Mouse (Mus musculus) stomach, embryonic 16.5 days (tissue): Measurements from ENCODE around the gene Gtf3c3. TPM values are rescaled to one million over a fixed set of nuclear protein-coding genes. Genes with fewer than 3 reads are reported as not detected.

Experiments
- ATAC-seq: fragments of 200-750 bp; cut with Nextera tagmentation; 2 replicates; pipeline ENCODE4 v1.8.0; 2017; ENCODE audit warnings: moderate number of reproducible peaks, moderate TSS enrichment; ENCODE audit not compliant: insufficient read depth, low FRiP score
- H3K27ac ChIP-seq: fragments of 300-500 bp; sonication (generic); 2 replicates; pipeline ENCODE4 v1.5.1; 2014; ENCODE audit warnings: low read length
- H3K27me3 ChIP-seq: fragments of 300-500 bp; sonication (generic); 2 replicates; pipeline ENCODE4 v1.6.1; 2014; ENCODE audit warnings: low read length, control low read depth, mixed read lengths; ENCODE audit not compliant: control insufficient read depth, insufficient read depth
- H3K36me3 ChIP-seq: fragments of 300-500 bp; sonication (generic); 2 replicates; pipeline ENCODE4 v1.6.1; 2014; ENCODE audit warnings: low read length; ENCODE audit not compliant: control insufficient read depth, insufficient read depth
- H3K4me1 ChIP-seq: fragments of 300-500 bp; sonication (generic); 2 replicates; pipeline ENCODE4 v1.6.1; 2014; ENCODE audit warnings: low read length, control low read depth, mixed read lengths; ENCODE audit not compliant: control insufficient read depth, insufficient read depth
- H3K4me2 ChIP-seq: fragments of 300-500 bp; sonication (generic); 2 replicates; pipeline ENCODE4 v1.6.1; 2014; ENCODE audit warnings: low read depth, low read length, mixed read lengths
- H3K4me3 ChIP-seq: fragments of 300-500 bp; sonication (generic); replicated peaks from 2 replicates; pipeline ENCODE4 v1.5.1; 2014; ENCODE audit warnings: mild to moderate bottlenecking, low read length
- H3K9ac ChIP-seq: fragments of 300-500 bp; sonication (generic); 2 replicates; pipeline ENCODE4 v1.6.1; 2014; ENCODE audit warnings: low read length
- H3K9me3 ChIP-seq: fragments of 300-500 bp; sonication (generic); replicated peaks from 2 replicates; pipeline ENCODE4 v1.6.1; 2016; ENCODE audit warnings: low read length, control low read depth; ENCODE audit not compliant: control insufficient read depth
- WGBS: fragments of 180-500 bp; shearing (Covaris S2); extraction: QIAGEN DNeasy Blood & Tissue Kit; methylation state at CpG from one replicate; pipeline ENCODE4 v1.1.7; 2014; 5-methylcytosine and 5-hydroxymethylcytosine counted together
- polyA plus RNA-seq: library from polyadenylated mRNA; unstranded; fragments of >200 nt; fragmentation: Nextera tagmentation; extraction: Ambion mirVana; gene quantifications from 2 replicates; pipeline ENCODE4 v1.2.1, GENCODE M21; 2015

The Gtf3c3 gene
- polyA plus RNA-seq, result 21.1 and 22.7 TPM in 2 replicates

DNA sequence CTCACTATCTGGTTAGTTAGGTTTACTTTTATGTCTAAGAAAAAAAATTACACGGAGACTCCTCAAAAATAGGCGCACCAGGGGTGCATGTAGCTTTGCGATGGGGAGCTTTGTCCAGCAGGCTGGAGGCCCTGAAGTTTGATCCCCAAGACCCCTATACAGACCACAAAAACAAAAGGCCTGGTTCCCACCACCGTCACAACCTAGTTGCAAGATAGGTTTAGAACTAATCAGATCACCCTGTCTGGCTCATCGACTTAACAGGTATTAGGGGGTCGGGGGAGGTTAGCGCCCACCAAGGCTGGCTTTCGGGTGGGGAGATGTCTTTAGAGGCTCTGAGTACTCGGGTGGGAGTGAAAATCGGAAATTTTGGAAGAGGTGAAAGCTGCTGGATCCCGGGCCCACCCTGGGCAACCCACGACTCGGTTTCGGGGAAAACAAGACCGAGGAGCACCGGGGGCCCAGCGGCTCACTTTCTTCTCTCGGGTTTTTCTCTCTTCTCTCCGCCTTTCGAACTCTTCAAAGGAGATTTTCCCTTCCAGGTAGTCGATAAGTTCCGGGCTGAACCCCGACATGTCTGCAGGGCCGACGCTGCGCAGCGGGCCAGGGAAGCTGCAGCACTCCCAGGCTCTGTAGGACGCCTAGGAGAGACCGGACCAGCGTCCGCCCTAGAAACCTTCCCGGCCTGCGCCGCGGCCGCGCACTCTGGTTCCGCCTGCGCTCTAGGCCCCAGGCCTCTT lies at the start of gene Gtf3c3:
TSS of gene Gtf3c3 (minus strand) at position 632 of the 740 bp plus-strand sequence.
- 3% methylated on average over 39 of the region's 39 CpGs for WGBS
- peak; percentile 98 for ATAC-seq
- Histone ChIP-seq H3K9me3 (no peaks in the 10 kb centered on the region), H3K4me1 (peaks cover 8% of the 10 kb centered on the region), H3K4me2 (peak within 1 kb of the TSS; percentile 82), H3K27me3 (no peaks in the 10 kb centered on the region), H3K27ac (peak within 1 kb of the TSS; percentile 18; the same call in 1 of the 2 replicates), H3K4me3 (peak within 1 kb of the TSS; percentile 62), H3K9ac (peak within 1 kb of the TSS; percentile 83), H3K36me3 (peaks cover 2% of the 10 kb centered on the region; the same call in 1 of the 2 replicates)

DNA sequence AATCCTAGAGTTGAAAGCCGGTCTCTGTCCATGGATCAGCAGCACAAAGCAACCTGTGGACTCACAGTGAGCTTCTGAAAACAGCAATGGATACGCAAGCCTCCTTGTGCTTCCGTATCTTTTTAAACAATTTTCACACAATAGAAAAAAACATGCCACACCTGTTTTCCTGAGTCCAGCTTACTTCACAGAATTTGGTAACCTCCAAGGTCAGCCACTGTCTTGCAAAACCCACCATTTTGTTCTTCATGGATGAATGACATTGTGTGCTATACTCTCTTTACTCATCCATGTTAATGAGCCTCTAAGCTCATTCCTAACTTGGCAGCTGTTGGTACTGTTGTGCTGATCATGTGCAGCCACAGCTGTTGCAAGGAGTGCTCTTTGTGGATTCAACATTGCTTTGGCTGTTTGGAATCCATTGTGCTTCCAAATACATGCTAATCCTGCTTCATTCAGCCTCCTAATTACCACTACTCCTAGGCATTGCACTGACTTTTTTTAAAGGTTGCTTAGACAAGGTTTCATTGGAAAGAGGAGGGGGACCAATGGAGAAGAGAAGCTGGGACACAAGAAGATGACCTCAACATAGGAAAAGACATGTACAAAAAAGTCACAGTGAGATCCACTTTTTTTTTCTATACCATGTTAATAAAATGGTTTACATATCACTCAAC lies 46.1 kb upstream of the Gtf3c3 start:
- Histone ChIP-seq H3K9ac (no peak overlapping the region), H3K4me2 (no peak overlapping the region), H3K27me3 (no peaks in the 10 kb centered on the region), H3K36me3 (no peaks in the 10 kb centered on the region; the same call in 1 of the 2 replicates), H3K4me3 (no peak overlapping the region), H3K4me1 (no peaks in the 10 kb centered on the region), H3K27ac (no peak overlapping the region), H3K9me3 (no peaks in the 10 kb centered on the region)
- 89% methylated on average over 3 of the region's 3 CpGs for WGBS
- ATAC-seq, result no peak

DNA sequence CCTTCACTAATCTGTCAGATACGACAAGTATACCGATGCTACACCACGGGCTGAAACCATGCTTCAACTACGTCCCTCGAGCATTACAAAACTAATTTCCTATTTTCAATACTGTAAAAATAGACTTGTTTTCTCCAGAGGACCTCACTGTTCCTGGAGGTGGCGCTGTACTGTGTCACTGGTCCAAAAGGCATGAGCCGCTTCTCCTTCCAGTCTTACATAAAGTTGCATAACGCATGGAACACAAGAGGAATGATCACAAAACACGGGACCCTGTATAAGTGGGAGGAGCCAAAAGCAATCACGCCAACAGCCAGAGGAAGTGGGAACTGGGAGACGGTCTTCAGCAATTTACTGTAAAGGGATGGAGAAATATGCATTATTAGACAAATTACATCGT lies 41.7 kb upstream of the Gtf3c3 start:
- H3K27me3 ChIP-seq, result no peaks in the 10 kb centered on the region
- no peak overlapping the region for H3K4me2 ChIP-seq
- no peaks in the 10 kb centered on the region for H3K4me1 ChIP-seq
- no peak overlapping the region for H3K4me3 ChIP-seq
- ATAC-seq, result no peak
- no peak overlapping the region for H3K27ac ChIP-seq
- WGBS, result 93% methylated on average over 12 of the region's 12 CpGs
- H3K36me3 ChIP-seq, result no peaks in the 10 kb centered on the region; the same call in none of the 2 replicates
- H3K9ac ChIP-seq, result no peak overlapping the region
- H3K9me3 ChIP-seq, result no peaks in the 10 kb centered on the region

DNA sequence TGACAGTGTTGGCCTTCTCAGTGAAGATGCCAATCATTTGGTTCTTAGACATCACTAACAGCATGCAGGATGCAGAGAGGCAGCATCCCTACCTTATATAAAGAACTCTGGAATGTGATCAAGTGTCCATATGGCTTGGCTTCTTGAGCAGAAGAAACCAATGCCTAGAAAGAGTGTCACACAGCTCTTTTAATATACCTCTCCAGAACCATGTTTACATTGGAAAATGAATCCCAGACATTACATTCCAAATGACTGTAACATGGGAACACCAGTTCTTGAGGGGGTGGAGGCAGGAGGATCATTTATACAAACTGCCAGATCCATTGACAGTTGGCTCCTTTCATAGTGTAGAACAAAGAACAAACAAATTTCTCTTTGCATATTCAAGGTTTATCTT lies 29.9 kb upstream of the Gtf3c3 start:
- H3K4me2 ChIP-seq, result no peak overlapping the region
- H3K27ac ChIP-seq, result no peak overlapping the region
- no peak for ATAC-seq
- H3K4me1 ChIP-seq, result no peaks in the 10 kb centered on the region
- no peaks in the 10 kb centered on the region for H3K9me3 ChIP-seq
- no peak overlapping the region for H3K4me3 ChIP-seq
- H3K27me3 ChIP-seq, result no peaks in the 10 kb centered on the region
- no peak overlapping the region for H3K9ac ChIP-seq
- no peaks in the 10 kb centered on the region for H3K36me3 ChIP-seq

DNA sequence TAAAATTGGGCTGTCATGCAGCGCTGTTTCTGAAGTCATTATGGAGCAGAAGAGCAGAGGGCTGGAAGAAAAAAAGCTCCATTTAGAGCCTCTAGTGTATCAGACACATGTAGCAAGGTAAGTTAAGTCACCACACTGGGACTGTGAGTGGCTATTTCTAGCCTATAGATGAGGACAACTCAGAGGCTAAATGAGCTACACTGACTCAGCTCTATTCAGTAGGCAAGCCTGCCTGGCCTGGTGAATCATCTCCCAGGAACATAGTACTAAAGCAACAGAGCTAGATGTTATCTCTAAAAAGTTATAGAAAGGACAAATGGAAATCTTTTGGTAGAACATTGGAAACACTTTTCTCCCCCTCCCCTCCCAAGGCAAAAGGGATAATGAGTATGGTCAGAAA lies 28.6 kb upstream of the Gtf3c3 start:
- Histone ChIP-seq H3K27ac (no peak overlapping the region), H3K9ac (no peak overlapping the region), H3K36me3 (no peaks in the 10 kb centered on the region), H3K4me1 (no peaks in the 10 kb centered on the region), H3K4me3 (no peak overlapping the region), H3K4me2 (no peak overlapping the region), H3K27me3 (no peaks in the 10 kb centered on the region), H3K9me3 (no peaks in the 10 kb centered on the region)
- 91% methylated on average over 1 of the region's 1 CpGs for WGBS
- ATAC-seq, result no peak

DNA sequence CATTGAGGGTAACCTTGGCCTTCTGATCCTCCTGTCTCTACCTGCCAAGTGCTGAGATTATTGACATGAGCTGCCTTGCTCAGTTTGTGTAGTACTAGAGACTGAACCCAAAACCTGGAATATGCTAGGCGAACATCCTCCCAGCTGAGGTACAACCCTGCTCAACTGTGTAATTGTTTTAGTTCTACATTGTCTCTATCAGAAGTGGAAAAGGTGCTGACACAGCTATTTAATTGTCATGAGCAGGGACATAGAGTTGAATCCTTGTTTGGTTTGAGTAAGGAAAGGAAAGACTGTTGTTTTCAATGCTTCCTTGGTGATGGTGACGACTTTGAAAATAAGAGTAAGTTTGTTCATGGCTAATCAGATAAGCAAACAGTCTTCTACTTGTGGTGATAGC lies 13.3 kb upstream of the Gtf3c3 start:
- Histone ChIP-seq H3K27me3 (no peaks in the 10 kb centered on the region), H3K4me1 (no peaks in the 10 kb centered on the region), H3K36me3 (no peaks in the 10 kb centered on the region), H3K9me3 (no peaks in the 10 kb centered on the region), H3K4me2 (no peak overlapping the region), H3K9ac (no peak overlapping the region), H3K4me3 (no peak overlapping the region), H3K27ac (no peak overlapping the region)
- WGBS, result 81% methylated on average over 2 of the region's 2 CpGs
- ATAC-seq, result no peak

DNA sequence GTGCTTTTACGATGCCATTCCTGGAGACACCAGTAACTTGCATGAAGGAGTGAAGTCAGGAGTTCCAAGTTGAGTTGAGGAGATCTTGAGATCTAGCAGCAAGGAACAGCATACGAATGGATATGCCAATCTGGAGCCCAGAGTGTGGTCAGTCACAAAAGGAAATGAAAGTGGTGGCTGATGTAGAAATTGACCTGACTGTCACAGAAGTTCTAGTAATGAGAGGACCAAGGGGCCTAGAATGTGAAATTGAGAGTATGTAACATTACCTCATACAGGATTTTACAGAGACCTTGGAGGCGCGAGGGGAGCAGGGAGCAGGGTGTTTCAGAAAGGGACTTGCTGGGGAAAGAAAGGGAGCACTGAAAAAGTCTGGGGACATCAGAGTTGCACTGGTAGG lies 10.1 kb upstream of the Gtf3c3 start:
- H3K27ac ChIP-seq, result no peak overlapping the region
- H3K4me2 ChIP-seq, result no peak overlapping the region
- no peaks in the 10 kb centered on the region for H3K4me1 ChIP-seq
- H3K9ac ChIP-seq, result no peak overlapping the region
- H3K27me3 ChIP-seq, result no peaks in the 10 kb centered on the region
- WGBS, result 71% methylated on average over 4 of the region's 4 CpGs
- no peak for ATAC-seq
- H3K4me3 ChIP-seq, result no peak overlapping the region
- H3K36me3 ChIP-seq, result no peaks in the 10 kb centered on the region
- no peaks in the 10 kb centered on the region for H3K9me3 ChIP-seq

DNA sequence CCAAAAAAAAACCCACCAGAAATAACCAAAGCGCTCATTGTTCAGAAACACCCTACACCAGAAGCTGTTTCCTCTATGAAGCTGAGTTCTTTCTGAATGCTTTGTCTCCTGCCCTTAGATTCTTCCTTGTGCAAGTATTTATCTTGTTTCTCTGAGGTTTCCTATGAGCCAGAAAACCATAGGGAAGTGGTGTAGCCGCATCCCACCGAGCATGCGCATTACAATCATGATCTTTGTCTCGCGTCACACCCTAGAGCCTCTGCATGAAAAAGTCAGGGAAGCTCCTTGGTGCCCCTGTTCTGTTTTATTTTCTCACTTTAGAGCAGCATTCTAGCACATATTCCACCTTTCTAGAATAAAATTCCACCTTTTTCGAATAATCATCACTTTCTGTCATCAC lies 4.9 kb upstream of the Gtf3c3 start:
- WGBS, result 51% methylated on average over 7 of the region's 7 CpGs
- Histone ChIP-seq H3K9me3 (no peaks in the 10 kb centered on the region), H3K4me2 (no peak overlapping the region), H3K27me3 (no peaks in the 10 kb centered on the region), H3K4me3 (no peak overlapping the region), H3K4me1 (no peaks in the 10 kb centered on the region), H3K9ac (no peak overlapping the region), H3K36me3 (no peaks in the 10 kb centered on the region), H3K27ac (no peak overlapping the region)
- no peak for ATAC-seq

DNA sequence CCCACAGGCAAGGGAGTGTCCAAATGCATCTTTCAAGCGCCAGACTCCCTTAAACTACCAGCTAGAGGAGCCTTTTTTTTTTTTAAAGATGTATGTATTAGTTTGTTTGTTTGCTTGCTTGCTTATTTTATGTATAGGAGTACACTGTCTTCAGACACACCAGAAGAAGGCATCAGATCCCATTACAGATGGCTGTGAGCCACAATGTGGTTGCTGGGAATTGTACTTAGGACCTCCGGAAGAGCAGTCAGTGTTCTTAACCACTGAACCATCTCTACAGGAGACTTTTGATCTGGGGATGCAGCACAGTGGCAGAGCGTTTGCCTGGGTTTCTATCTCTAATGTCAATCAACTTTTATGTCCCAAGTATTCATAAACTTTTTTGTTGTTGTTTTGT lies 307 bp upstream of the Gtf3c3 start:
- peaks cover 8% of the 10 kb centered on the region for H3K4me1 ChIP-seq
- peak overlapping the region; percentile 82 for H3K4me2 ChIP-seq
- peak overlapping the region; percentile 62 for H3K4me3 ChIP-seq
- no peaks in the 10 kb centered on the region for H3K9me3 ChIP-seq
- no peaks in the 10 kb centered on the region for H3K27me3 ChIP-seq
- no peaks in the 10 kb centered on the region for H3K36me3 ChIP-seq
- H3K9ac ChIP-seq, result peak overlapping the region; percentile 83
- WGBS, result 58% methylated on average over 3 of the region's 3 CpGs
- no peak overlapping the region for H3K27ac ChIP-seq
- no peak for ATAC-seq
